Mouse (Mus musculus): Measurements from ENCODE around the gene P2ry2.

GRCm38 (mm10) chr7:100952686-100953085 is 60.0 kb downstream of the P2ry2 start:
- TF ChIP-seq CTCF (conservative IDR thresholded peaks at IDR 0.05 in 1 of 2, IDR thresholded peaks at IDR 0.05 in 1 of 2; ENCODE audit: low read depth in 2 of 2, low read length in 2 of 2) (no peak), SMC3 (IDR thresholded peaks at IDR 0.05; ENCODE audit: low read depth, low read length) (no peak), MYC (IDR thresholded peaks at IDR 0.05; ENCODE audit: low read depth, low read length) (no peak), POLR2A (IDR thresholded peaks at IDR 0.05; ENCODE audit: low read depth, low read length) (no peak), MAFK (IDR thresholded peaks at IDR 0.05; ENCODE audit: insufficient replicate concordance, low read length) (no peak), TCF12 (IDR thresholded peaks at IDR 0.05; ENCODE audit: low read depth, low read length) (no peak), KAT2A (IDR thresholded peaks at IDR 0.05; ENCODE audit: insufficient replicate concordance, low read length) (no peak), ZC3H11A (IDR thresholded peaks at IDR 0.05; ENCODE audit: low read depth, low read length) (no peak), JUND (conservative IDR thresholded peaks at IDR 0.05; ENCODE audit: low read depth, low read length) (no peak)
